Mouse (Mus musculus) hindbrain, postnatal 0 days (tissue): ENCODE measurements around the gene Agbl4. TPM values are rescaled to one million over a fixed set of nuclear protein-coding genes. Genes with fewer than 3 reads are reported as not detected.

ENCODE experiments used
- ATAC-seq: fragments of 200-750 bp; cut with Nextera tagmentation; 2 replicates; pipeline ENCODE4 v1.8.0; 2017; ENCODE audit warnings: mild to moderate bottlenecking, moderate TSS enrichment, moderate library complexity
- DNase-seq: peaks from one replicate; pipeline ENCODE4 v3.0.0-alpha.2; 2015; ENCODE audit warnings: low spot score
- H3K27ac ChIP-seq: fragments of 300-500 bp; sonication (generic); 2 replicates; pipeline ENCODE4 v1.5.1; 2014; ENCODE audit warnings: mild to moderate bottlenecking
- H3K27me3 ChIP-seq: fragments of 300-500 bp; sonication (generic); 2 replicates; pipeline ENCODE4 v1.6.1; 2014; ENCODE audit warnings: low read length, mixed read lengths; ENCODE audit not compliant: insufficient read depth
- H3K36me3 ChIP-seq: fragments of 300-500 bp; sonication (generic); 2 replicates; pipeline ENCODE4 v1.6.1; 2014; ENCODE audit warnings: low read length, mixed read lengths; ENCODE audit not compliant: insufficient read depth
- H3K4me1 ChIP-seq: fragments of 300-500 bp; sonication (generic); 2 replicates; pipeline ENCODE4 v1.6.1; 2014; ENCODE audit warnings: antibody characterized with exemption, low read length, mixed read lengths; ENCODE audit not compliant: insufficient read depth
- H3K4me2 ChIP-seq: fragments of 300-500 bp; sonication (generic); 2 replicates; pipeline ENCODE4 v1.6.1; 2014; ENCODE audit warnings: low read depth, mild to moderate bottlenecking, low read length, moderate library complexity, mixed read lengths
- H3K4me3 ChIP-seq: fragments of 300-500 bp; sonication (generic); 2 replicates; pipeline ENCODE4 v1.5.1; 2014; ENCODE audit warnings: low read length
- H3K9ac ChIP-seq: fragments of 300-500 bp; sonication (generic); replicated peaks from 2 replicates; pipeline ENCODE4 v1.6.1; 2014; ENCODE audit warnings: mild to moderate bottlenecking, low read length, moderate library complexity, mixed read lengths
- H3K9me3 ChIP-seq: fragments of 300-500 bp; sonication (generic); 2 replicates; pipeline ENCODE4 v1.6.1; 2016; ENCODE audit warnings: low read length, mixed read lengths
- CTCF ChIP-seq: IDR thresholded peaks from 2 replicates; pipeline ENCODE4 v1.5.1; 2016; ENCODE audit warnings: antibody characterized with exemption, control low read depth, low read depth
- WGBS: fragments of 180-500 bp; shearing (Covaris S2); extraction: QIAGEN DNeasy Blood & Tissue Kit; methylation state at CpG from one replicate; pipeline ENCODE4 v1.1.7; 2014; 5-methylcytosine and 5-hydroxymethylcytosine counted together
- polyA plus RNA-seq: library from polyadenylated mRNA; unstranded; fragments of >200 nt; fragmentation: Nextera tagmentation; extraction: Ambion mirVana; gene quantifications from 2 replicates; pipeline ENCODE4 v1.2.1, GENCODE M21; 2015
- total RNA-seq: library from RNA; depleted of rRNA; stranded (reverse); fragments of >200 nt; gene quantifications from 2 replicates; pipeline ENCODE4 v1.2.3, GENCODE M21; 2014

Gene Agbl4
- total and polyA plus RNA-seq, 2 experiments from 2014 or later: 2.8 to 3.9 TPM

DNA sequence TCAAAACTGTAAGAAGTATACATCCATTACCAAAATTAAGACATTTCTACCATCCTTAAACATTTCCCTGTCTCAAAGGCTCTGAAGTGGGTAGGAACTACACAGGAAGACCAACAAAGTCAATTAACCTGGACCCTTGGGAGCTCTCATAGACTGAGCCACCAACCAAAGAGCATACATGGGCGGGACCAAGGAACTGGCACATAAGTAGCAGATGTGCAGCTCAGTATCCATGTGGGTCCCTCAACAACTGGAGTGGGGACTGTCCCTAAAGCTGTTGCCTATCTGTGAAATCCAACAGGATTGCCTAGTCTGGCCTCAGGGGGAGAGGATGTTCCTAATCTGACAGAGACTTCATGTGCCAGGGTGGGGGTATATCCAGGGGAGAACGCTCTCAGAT lies 265.5 kb downstream of the Agbl4 start:
- DNase-seq (no peak), ATAC-seq (no peak)
- Histone ChIP-seq H3K4me2 (no peak overlapping the region), H3K36me3 (no peaks in the 10 kb centered on the region), H3K4me1 (no peaks in the 10 kb centered on the region), H3K9me3 (no peaks in the 10 kb centered on the region), H3K27ac (no peak overlapping the region), H3K9ac (no peak overlapping the region), H3K4me3 (no peak overlapping the region), H3K27me3 (no peaks in the 10 kb centered on the region)
- no peak for TF ChIP-seq CTCF
- 85% methylated on average over 2 of the region's 2 CpGs for WGBS

DNA sequence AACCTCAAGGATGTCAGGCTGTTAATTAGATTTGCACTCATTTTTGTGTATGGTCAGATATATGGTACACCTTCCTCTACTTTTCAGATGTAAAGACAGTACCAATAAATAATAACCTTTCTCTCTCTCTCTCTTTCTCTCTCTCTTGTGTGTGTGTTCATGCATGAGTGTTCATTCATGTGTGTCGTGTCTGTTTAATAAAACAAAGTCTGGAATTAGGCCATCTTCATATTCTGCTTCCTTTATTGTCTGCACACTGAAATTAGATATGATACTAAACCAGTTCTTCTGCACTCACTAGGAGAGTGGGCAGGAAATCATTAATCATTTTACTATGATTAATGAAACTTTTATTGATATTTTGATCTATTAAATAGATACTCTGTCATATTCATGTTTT lies 276.7 kb downstream of the Agbl4 start:
- Histone ChIP-seq H3K27ac (no peak overlapping the region), H3K36me3 (no peaks in the 10 kb centered on the region), H3K4me3 (no peak overlapping the region), H3K9ac (no peak overlapping the region), H3K4me1 (no peaks in the 10 kb centered on the region), H3K4me2 (no peak overlapping the region), H3K9me3 (no peaks in the 10 kb centered on the region), H3K27me3 (no peaks in the 10 kb centered on the region)
- TF ChIP-seq CTCF: no peak
- DNase-seq (no peak), ATAC-seq (no peak)
- WGBS: 54% methylated on average over 1 of the region's 1 CpGs

DNA sequence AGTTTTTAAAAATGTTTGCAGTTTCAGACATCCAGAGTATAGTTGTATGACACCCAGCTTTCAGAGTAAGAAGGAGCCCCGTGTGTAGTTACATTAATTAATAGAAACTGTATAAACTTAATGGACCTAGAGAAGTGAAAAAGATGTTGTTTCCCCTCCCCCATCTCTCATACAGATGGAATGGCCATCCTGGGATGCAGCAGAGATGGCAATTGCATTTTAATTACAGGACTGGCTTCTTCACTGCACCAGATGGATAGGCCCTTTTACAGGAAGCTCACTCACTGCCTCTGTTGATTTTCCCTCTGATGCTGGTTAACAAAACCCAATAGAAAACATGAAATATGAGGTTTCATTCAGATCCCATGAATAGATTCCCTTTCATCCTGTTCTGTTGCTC lies 337.7 kb downstream of the Agbl4 start:
- ATAC-seq: peak; percentile 43; the same call in 1 of the 2 replicates
- WGBS: 75% methylated on average over 1 of the region's 1 CpGs

DNA sequence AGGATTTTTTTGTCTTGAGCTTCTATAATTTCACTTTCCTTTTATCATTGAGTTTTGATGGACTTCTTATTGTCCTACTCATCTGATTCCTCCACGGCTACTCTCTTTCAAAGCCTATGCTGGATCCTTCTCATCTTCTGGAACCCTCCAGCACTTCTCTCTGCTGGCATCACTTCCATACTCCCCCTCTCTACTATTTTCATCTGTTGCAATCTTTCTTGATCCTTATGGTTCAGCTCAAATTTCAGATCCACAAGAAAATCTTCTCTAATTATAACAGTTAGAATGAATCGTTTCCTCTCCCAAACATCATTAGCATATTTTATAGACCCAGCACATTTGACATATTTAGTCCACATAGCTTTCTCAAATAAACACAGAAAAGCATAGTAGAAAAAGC lies 360.5 kb downstream of the Agbl4 start:
- H3K4me2 ChIP-seq: no peak overlapping the region
- no peaks in the 10 kb centered on the region for H3K27me3 ChIP-seq
- ATAC-seq (no peak), DNase-seq (no peak)
- no peak for TF ChIP-seq CTCF
- no peak overlapping the region for H3K27ac ChIP-seq
- no peaks in the 10 kb centered on the region for H3K36me3 ChIP-seq
- H3K4me3 ChIP-seq: no peak overlapping the region
- H3K9me3 ChIP-seq: no peaks in the 10 kb centered on the region
- WGBS: 82% methylated on average over 2 of the region's 2 CpGs
- H3K4me1 ChIP-seq: no peaks in the 10 kb centered on the region
- no peak overlapping the region for H3K9ac ChIP-seq

More for the DNA sequence above, 337.7 kb downstream of the Agbl4 start:
- Histone ChIP-seq H3K4me2 (no peak overlapping the region), H3K9ac (no peak overlapping the region), H3K27me3 (no peaks in the 10 kb centered on the region), H3K27ac (no peak overlapping the region), H3K36me3 (no peaks in the 10 kb centered on the region), H3K4me1 (no peaks in the 10 kb centered on the region), H3K4me3 (no peak overlapping the region), H3K9me3 (no peaks in the 10 kb centered on the region)
- no peak for TF ChIP-seq CTCF
- peak; percentile 4 for DNase-seq

DNA sequence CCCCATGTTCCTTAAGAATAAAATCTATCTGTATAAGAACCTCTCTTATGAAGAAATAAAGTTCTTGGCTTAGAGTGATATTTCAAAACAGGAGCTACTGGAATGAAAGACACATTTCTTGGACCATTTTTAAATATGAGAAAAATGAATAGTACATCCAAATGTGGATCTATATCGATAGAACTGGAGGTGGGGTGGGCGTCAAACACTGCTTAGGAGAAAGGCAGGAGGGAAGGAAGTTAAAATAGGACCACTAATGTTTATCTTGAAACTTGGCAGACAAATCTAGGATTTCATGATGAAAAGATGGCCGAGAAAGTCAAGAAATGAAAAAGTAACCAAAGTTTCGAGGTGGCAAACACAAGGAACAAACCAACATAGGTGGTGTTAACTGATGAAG lies 391.1 kb downstream of the Agbl4 start:
- ATAC-seq: no peak
- Histone ChIP-seq H3K9ac (no peak overlapping the region), H3K9me3 (no peaks in the 10 kb centered on the region), H3K4me2 (no peak overlapping the region), H3K27me3 (no peaks in the 10 kb centered on the region), H3K4me3 (no peak overlapping the region), H3K36me3 (no peaks in the 10 kb centered on the region), H3K27ac (no peak overlapping the region), H3K4me1 (no peaks in the 10 kb centered on the region)
- no peak for TF ChIP-seq CTCF
- 88% methylated on average over 4 of the region's 4 CpGs for WGBS
- DNase-seq: no peak

DNA sequence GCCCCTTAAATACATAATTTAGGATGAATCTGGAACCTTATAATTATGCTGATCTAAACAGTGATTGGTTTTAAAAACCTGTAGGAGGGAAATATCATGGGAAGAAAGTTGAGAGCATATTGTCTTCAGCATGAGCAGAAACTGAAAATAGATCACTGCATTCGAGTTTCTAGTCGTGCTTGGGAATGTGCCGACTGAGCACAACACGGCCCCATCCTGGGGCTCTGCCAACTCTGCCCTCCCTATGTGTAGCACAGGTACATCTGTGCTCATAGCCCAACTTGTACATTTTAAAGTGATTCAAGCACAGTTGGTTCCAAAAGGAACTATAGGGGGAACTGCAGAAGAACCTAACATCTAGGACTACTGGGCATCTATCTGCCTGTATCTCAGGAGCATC lies 402.4 kb downstream of the Agbl4 start:
- no peaks in the 10 kb centered on the region for H3K27me3 ChIP-seq
- 78% methylated on average over 4 of the region's 4 CpGs for WGBS
- no peak overlapping the region for H3K27ac ChIP-seq
- ATAC-seq (no peak), DNase-seq (peak; percentile 10)
- H3K9ac ChIP-seq: no peak overlapping the region
- no peak overlapping the region for H3K4me3 ChIP-seq
- no peaks in the 10 kb centered on the region for H3K4me1 ChIP-seq
- TF ChIP-seq CTCF: no peak
- no peak overlapping the region for H3K4me2 ChIP-seq
- H3K36me3 ChIP-seq: no peaks in the 10 kb centered on the region
- H3K9me3 ChIP-seq: no peaks in the 10 kb centered on the region

DNA sequence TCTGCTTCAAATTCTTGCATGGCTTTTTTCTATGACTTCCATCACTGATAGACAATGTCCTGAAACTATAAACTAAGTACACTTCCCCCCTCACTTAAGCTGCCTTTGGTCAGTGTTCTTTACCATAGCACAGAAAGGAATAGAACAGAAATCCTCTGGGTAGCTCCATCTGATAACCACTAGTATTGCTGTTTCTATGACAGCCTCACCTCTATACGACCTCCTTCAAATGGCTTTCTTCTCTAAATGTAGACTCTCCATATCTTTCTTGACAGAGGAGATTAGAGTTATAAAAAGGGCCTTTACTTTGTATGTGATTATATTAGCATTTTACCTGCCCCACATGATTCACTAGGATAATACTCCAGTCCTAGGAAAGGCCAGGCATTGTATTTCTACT lies 413.5 kb downstream of the Agbl4 start:
- H3K4me3 ChIP-seq: no peak overlapping the region
- H3K27me3 ChIP-seq: no peaks in the 10 kb centered on the region
- 78% methylated on average over 1 of the region's 1 CpGs for WGBS
- H3K4me1 ChIP-seq: no peaks in the 10 kb centered on the region
- TF ChIP-seq CTCF: no peak
- no peak overlapping the region for H3K4me2 ChIP-seq
- H3K27ac ChIP-seq: no peak overlapping the region
- no peak overlapping the region for H3K9ac ChIP-seq
- ATAC-seq (no peak), DNase-seq (no peak)
- H3K9me3 ChIP-seq: no peaks in the 10 kb centered on the region
- H3K36me3 ChIP-seq: no peaks in the 10 kb centered on the region

DNA sequence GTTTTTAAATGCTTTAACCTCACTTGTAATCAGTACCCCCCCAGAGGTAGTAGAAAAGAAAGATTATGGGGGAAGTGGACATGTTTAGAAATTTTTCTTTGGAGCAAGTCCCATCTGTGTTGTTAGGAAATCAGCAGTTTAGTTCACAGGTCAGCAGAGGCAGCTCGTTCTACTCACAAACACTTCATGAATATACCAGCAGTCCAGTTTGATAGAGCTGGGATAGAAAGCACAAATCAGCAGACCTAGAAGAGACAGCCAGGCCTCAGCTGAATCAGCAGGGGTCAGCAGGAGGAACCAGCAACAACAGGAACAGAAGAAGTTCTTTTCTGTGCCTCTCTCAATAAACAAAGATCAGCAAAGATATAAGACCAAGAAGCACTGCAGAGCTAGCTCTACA lies 435.3 kb downstream of the Agbl4 start:
- Histone ChIP-seq H3K36me3 (no peaks in the 10 kb centered on the region), H3K9me3 (no peaks in the 10 kb centered on the region)

More for the DNA sequence above, 435.3 kb downstream of the Agbl4 start:
- WGBS: 61% methylated on average over 1 of the region's 1 CpGs
- DNase-seq (no peak), ATAC-seq (no peak)
- H3K4me3 ChIP-seq: no peak overlapping the region
- H3K4me1 ChIP-seq: no peaks in the 10 kb centered on the region
- H3K4me2 ChIP-seq: no peak overlapping the region
- no peak for TF ChIP-seq CTCF
- H3K27me3 ChIP-seq: no peaks in the 10 kb centered on the region
- no peak overlapping the region for H3K9ac ChIP-seq
- no peak overlapping the region for H3K27ac ChIP-seq
